Mouse (Mus musculus) limb, embryonic 14.5 days (tissue): ENCODE measurements at regions not wholly inside any gene's neighbourhood (a gene's known extent, or its start where the extent isn't known, plus 50 kb on each side); places are given as distances from the start of the nearest gene placed in this dataset.

ENCODE experiments used
- ATAC-seq: fragments of 200-750 bp; cut with Nextera tagmentation; 2 replicates; pipeline ENCODE4 v1.8.0; 2017; ENCODE audit warnings: low read depth, moderate number of reproducible peaks, moderate TSS enrichment; ENCODE audit not compliant: low FRiP score
- DNase-seq: peaks from one replicate; pipeline ENCODE4 v3.0.0-alpha.2; 2015; ENCODE audit warnings: low spot score
- H3K27ac ChIP-seq: fragments of 300-500 bp; sonication (generic); replicated peaks from 2 replicates; pipeline ENCODE4 v1.5.1; 2014; ENCODE audit warnings: low read depth, mild to moderate bottlenecking, low read length, moderate library complexity, mixed read lengths
- H3K27me3 ChIP-seq: fragments of 300-500 bp; sonication (generic); 2 replicates; pipeline ENCODE4 v1.6.1; 2014; ENCODE audit warnings: low read length, mixed read lengths; ENCODE audit not compliant: control insufficient read depth, insufficient read depth
- H3K36me3 ChIP-seq: fragments of 300-500 bp; sonication (generic); 2 replicates; pipeline ENCODE4 v1.6.1; 2014; ENCODE audit warnings: mild to moderate bottlenecking, low read length, moderate library complexity, mixed read lengths; ENCODE audit not compliant: control insufficient read depth, insufficient read depth
- H3K4me1 ChIP-seq: fragments of 300-500 bp; sonication (generic); 2 replicates; pipeline ENCODE4 v1.6.1; 2014; ENCODE audit warnings: antibody characterized with exemption, low read length, mixed read lengths; ENCODE audit not compliant: control insufficient read depth, insufficient read depth
- H3K4me2 ChIP-seq: fragments of 300-500 bp; sonication (generic); replicated peaks from 2 replicates; pipeline ENCODE4 v1.6.1; 2014; ENCODE audit warnings: low read depth, mild to moderate bottlenecking, low read length, moderate library complexity; ENCODE audit not compliant: severe bottlenecking
- H3K4me3 ChIP-seq: fragments of 300-500 bp; sonication (generic); replicated peaks from 2 replicates; pipeline ENCODE4 v1.5.1; 2014; ENCODE audit warnings: low read length
- H3K9ac ChIP-seq: fragments of 300-500 bp; sonication (generic); 2 replicates; pipeline ENCODE4 v1.6.1; 2014; ENCODE audit warnings: mild to moderate bottlenecking, low read depth, low read length, moderate library complexity; ENCODE audit not compliant: severe bottlenecking
- H3K9me3 ChIP-seq: fragments of 300-500 bp; sonication (generic); 2 replicates; pipeline ENCODE4 v1.6.1; 2016; ENCODE audit warnings: low read length; ENCODE audit not compliant: control insufficient read depth
- POLR2A ChIP-seq: fragments of 200-500 bp; IDR thresholded peaks from 2 replicates; pipeline ENCODE4 v1.8.0; 2012; ENCODE audit warnings: inconsistent platforms, mild to moderate bottlenecking, moderate library complexity, borderline replicate concordance; ENCODE audit not compliant: insufficient read depth, insufficient read length; ENCODE audit errors: extremely low read depth
- WGBS: fragments of 180-500 bp; shearing (Covaris S2); extraction: QIAGEN DNeasy Blood & Tissue Kit; methylation state at CpG from one replicate; pipeline ENCODE4 v1.1.7; 2014; 5-methylcytosine and 5-hydroxymethylcytosine counted together

DNA sequence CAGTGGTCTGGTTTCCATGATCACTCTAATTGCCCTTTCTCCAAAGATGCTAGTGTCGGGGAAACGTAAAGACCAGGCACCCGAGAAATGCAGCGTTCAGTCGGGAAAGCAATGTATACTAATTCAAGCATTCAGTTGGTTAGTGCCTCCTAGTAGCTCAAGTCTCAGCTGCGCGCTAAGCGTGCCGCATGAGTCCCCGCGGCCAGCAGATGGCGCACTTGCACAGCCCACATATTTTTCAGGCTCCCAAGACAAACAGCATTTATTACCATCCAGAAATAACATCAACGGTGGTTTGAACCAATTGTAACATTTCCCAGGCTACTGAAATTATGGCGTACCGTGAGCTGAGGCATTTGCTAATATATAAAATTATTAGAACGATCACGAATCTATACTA lies 222.3 kb downstream of the Brms1l start:
- no peaks in the 10 kb centered on the region for H3K36me3 ChIP-seq
- ATAC-seq: peak; percentile 60
- 9% methylated on average over 17 of the region's 17 CpGs for WGBS
- H3K9me3 ChIP-seq: no peaks in the 10 kb centered on the region
- 0 out of 2 replicates have a peak, but pooled peaks cover 5% of the 10 kb centered on the region for H3K27me3 ChIP-seq
- no peak overlapping the region for H3K4me2 ChIP-seq
- DNase-seq: peak; percentile 72
- no peak overlapping the region for H3K27ac ChIP-seq
- H3K4me3 ChIP-seq: no peak overlapping the region
- H3K4me1 ChIP-seq: no peaks in the 10 kb centered on the region
- no peak for TF ChIP-seq POLR2A
- no peak overlapping the region for H3K9ac ChIP-seq

DNA sequence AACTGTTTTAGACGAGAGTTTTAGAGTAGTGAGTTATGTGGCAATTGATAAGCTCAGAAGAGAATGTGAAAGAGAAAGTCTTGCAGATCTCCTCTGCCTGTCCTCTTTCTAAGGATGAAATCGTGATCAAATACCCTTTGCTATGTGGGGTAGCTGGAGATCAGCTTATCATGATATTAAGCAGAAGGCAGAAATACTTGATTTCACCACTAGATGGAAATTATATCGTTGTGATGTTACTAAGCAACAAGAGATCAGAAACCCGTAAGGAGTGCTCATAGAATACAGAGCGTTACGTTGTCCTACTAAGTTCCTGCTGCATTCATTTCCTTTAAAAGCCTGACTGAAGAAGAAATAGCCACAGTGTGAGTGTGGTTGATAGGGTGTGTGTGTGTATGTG lies 219.3 kb downstream of the Brms1l start:
- ATAC-seq (no peak), DNase-seq (no peak)
- TF ChIP-seq POLR2A: no peak
- Histone ChIP-seq H3K4me1 (no peaks in the 10 kb centered on the region), H3K4me3 (no peak overlapping the region), H3K9ac (no peak overlapping the region), H3K36me3 (no peaks in the 10 kb centered on the region), H3K27ac (no peak overlapping the region), H3K27me3 (0 out of 2 replicates have a peak, but pooled peaks cover 5% of the 10 kb centered on the region), H3K9me3 (no peaks in the 10 kb centered on the region), H3K4me2 (no peak overlapping the region)
- 78% methylated on average over 6 of the region's 6 CpGs for WGBS

DNA sequence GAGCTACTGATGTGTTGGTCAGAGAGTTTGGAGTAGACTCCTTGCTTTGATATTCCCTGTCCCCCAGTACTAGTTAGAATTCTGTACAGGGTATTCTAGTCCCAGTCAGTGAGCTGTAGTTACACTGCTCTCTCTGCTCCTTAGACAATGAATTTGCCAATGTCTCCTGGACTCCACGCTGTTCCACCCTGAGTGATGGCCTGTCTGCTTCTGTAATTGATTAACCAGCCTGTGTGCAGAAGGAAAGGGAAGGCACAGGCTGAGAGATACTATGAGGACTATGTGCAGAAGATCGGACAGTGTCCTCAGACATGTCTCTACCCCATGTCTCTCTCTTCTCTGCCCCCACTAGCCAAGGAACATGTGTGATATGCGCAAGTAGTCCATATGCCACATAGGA lies 209.9 kb downstream of the Brms1l start:
- Histone ChIP-seq H3K36me3 (no peaks in the 10 kb centered on the region), H3K4me1 (no peaks in the 10 kb centered on the region), H3K4me2 (no peak overlapping the region), H3K27me3 (no peaks in the 10 kb centered on the region), H3K4me3 (no peak overlapping the region), H3K9ac (no peak overlapping the region), H3K27ac (no peak overlapping the region), H3K9me3 (no peaks in the 10 kb centered on the region)
- no peak for ATAC-seq
- 81% methylated on average over 3 of the region's 3 CpGs for WGBS
- no peak for TF ChIP-seq POLR2A
- no peak for DNase-seq

DNA sequence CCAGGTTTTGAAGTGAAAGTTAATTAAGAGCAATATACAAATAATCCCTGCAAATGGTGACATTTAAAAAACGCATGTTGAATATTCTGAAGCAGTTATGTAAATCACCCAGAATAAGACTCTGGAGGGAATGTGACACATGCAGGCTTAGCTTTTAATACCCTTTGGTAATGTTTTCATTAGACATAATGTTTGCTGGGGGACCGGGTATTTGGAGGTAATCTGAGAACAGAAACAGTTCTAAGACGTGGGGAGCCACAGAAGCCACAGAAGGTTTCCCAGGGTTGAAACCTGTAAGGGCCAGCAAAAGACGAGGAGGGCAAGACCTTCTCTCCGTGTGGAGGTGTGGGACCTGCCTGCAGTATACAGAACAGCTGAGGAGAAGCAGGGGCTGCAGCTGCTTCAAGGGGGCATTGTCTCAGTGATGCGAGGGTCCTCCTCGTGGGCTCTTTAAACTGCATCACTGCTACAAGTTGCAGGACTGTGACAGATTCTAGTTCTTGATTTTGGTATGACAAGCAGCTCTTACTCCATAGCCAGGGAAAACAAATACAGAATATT lies 184.9 kb downstream of the Brms1l start:
- H3K9ac ChIP-seq: no peak overlapping the region
- no peaks in the 10 kb centered on the region for H3K9me3 ChIP-seq
- TF ChIP-seq POLR2A: no peak
- H3K4me3 ChIP-seq: no peak overlapping the region
- H3K27me3 ChIP-seq: no peaks in the 10 kb centered on the region
- H3K4me1 ChIP-seq: 0 out of 2 replicates have a peak, but pooled peaks cover 4% of the 10 kb centered on the region
- WGBS: 17% methylated on average over 7 of the region's 7 CpGs
- no peak for ATAC-seq
- H3K36me3 ChIP-seq: no peaks in the 10 kb centered on the region
- DNase-seq: no peak
- no peak overlapping the region for H3K4me2 ChIP-seq
- no peak overlapping the region for H3K27ac ChIP-seq

DNA sequence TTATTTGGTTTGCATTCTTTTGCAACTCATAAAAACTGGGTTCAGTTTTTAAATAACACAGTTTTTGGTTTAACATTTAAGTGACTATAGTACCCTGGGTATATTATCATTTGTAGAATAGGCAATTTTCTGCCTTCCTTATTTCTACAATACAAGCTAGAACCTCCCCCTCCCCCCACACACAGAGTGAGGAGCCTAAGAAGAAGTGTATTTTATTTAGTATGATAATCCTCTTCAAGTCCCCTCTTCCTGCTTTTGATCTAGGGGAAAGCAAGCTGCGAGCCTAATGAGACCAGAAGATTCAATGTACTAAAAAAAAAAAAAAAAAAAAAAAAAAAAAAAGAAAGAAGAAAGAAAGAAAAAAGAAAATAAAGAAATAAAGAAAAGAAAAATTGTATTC lies 184.4 kb downstream of the Brms1l start:
- H3K27ac ChIP-seq: no peak overlapping the region
- no peak overlapping the region for H3K9ac ChIP-seq
- 0 out of 2 replicates have a peak, but pooled peaks cover 4% of the 10 kb centered on the region for H3K4me1 ChIP-seq
- ATAC-seq: no peak
- H3K9me3 ChIP-seq: no peaks in the 10 kb centered on the region
- H3K4me2 ChIP-seq: no peak overlapping the region
- no peaks in the 10 kb centered on the region for H3K36me3 ChIP-seq
- no peak for DNase-seq
- H3K4me3 ChIP-seq: no peak overlapping the region
- H3K27me3 ChIP-seq: no peaks in the 10 kb centered on the region
- TF ChIP-seq POLR2A: no peak
- WGBS: 17% methylated on average over 1 of the region's 1 CpGs

DNA sequence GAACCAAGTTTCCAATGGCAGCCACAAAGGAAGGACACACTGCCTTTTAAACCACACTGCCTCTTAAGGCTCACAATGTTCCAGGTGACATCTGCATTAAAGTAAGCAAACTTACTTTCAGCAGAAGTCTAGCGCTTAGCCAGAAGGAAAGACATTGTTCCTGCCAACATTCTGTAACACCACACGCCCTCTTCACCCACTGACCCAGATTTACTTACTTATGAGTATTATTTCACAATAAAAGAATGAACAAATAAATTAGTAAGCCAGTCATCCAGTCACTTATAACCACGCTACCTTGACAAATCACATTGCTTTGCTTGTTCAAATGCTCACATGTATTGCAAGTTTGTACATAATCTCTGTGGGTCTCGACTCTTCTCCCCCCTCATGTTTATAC lies 173.9 kb downstream of the Brms1l start:
- no peaks in the 10 kb centered on the region for H3K36me3 ChIP-seq

More for the DNA sequence above, 173.9 kb downstream of the Brms1l start:
- 75% methylated on average over 4 of the region's 4 CpGs for WGBS
- Histone ChIP-seq H3K4me1 (no peaks in the 10 kb centered on the region), H3K9me3 (no peaks in the 10 kb centered on the region), H3K4me2 (no peak overlapping the region), H3K4me3 (no peak overlapping the region), H3K27ac (no peak overlapping the region), H3K9ac (no peak overlapping the region), H3K27me3 (no peaks in the 10 kb centered on the region)
- no peak for ATAC-seq
- TF ChIP-seq POLR2A: no peak
- DNase-seq: no peak
